Mouse (Mus musculus) lung, postnatal 10 days (tissue): ENCODE results near the gene Tmem120a.

ENCODE experiments used
- DNase-seq: peaks from one replicate; pipeline ENCODE4 v3.0.0; 2021

Tmem120a gene

DNA sequence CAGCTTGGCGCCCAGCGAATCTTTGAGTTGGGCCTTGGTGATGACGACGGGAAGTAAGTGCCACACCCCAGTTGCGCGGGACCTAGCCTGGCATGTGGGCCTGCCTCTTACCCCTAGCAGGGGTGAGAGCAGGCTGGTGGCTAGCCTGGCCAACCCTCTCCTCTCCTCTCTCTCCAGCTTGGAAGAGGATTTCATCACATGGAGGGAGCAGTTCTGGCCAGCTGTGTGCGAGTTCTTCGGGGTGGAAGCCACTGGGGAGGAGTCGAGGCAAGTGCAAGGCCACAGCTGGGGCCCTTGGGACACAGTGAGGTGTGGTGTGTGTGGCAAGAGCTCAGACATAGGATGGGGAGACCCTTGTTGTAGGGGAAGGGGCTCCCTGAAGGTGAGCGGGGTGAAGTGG is 13.3 kb downstream of the Tmem120a start:
- no peak for DNase-seq

DNA sequence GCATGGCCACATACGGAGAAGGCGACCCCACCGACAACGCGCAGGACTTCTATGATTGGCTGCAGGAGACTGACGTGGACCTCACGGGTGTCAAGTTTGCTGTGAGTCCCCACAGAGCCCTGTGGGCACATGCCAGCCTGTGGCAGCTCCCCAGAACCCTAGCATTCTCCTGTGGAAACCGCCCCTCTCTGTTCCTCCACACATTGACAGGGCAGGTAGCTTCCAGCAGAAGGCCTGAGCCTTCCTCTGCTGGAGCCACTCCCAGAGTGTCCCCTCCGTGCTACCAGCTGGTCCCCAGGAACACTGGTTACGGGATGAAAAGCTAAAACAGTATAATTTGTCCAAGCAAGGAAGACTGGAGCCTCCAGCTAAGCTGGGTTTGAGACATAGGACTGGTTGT is 14.0 kb downstream of the Tmem120a start:
- no peak for DNase-seq

DNA sequence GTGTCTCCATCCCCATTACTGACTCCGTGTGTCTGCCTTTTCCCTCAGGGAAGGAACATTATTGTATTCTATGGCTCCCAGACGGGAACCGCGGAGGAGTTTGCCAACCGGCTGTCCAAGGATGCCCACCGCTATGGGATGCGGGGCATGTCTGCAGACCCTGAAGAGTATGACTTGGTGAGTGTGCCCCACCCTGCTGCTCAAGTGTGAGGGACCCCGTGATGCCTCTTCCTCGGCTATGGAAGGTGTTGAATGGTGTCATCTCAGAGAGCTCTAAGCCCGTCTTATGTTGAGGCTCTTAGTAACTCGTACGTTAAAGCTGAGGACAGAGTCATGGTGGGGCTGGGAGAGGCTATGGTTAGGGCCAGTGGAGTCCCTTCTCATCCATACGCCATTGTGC is 14.9 kb downstream of the Tmem120a start:
- no peak for DNase-seq

DNA sequence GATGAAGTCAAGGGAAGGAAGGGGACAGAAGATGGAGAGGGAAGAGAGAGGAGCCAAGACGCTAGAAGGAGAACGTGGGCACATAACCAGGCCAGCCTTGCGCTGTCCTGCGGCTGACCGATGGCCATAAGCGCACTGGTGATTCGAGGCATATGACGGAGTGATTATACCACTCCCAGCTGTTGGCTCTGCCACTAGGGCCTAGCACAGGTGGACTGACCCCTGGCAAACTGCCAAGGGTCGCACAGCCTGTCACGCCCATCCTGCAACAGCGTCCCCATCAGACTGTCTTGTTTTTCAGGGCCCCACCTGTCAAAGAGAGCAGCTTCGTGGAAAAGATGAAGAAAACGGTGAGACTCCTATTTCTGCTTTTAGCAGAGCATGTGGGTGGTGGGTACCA is 15.9 kb downstream of the Tmem120a start:
- DNase-seq, result no peak

DNA sequence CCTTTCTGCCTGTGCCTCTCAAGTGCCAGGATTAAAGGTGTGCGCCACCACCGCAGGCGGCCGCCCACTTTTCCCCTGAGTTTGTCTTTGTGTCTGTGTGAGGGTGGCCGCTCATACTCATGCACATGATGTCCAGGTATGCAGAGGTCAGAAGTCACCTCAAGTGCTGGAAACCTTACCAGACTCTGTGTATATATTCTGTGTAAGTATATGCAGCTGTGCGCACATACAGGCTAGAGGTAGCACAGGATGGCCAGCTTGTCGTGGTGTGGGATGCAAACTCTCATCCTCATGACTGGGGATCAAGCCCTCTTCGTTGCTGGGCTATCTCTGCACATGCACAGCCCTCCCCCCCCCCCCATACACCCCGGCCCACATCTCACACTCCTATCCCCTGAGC is 16.4 kb downstream of the Tmem120a start:
- no peak for DNase-seq

DNA sequence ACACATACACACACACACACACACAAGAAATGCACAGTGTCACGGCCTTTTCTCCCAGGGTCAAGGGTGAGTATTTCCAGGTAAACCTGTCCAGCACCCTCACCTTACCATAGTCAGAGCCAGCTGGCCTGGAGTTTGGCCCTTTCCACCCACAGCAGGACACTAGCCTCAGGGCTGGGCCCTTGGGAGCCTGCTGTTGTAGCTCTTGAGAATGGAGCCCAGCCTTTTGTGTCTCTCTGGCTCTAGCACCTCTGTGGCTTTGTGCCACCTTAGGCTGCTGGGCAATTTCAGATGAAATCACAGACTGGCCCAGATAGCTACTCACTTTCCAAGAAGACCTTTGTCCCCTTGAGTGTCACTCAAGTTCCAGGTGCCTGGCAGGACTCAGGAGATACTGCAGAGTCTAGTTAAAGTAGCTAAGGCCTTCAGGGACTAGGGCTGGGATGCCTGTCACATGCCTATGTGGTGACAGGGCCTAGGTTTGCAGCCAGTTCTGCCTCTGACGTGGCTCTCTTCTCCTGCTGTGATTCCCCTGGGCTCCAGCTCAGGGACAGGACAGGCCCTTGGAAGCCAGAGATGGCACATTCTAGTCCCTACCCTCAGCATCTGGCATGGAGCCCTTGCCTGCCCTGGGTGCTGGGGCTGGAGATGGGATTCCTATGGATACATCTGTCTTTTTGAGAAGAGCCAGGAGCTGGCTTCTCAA is 17.5 kb downstream of the Tmem120a start:
- DNase-seq, result no peak

DNA sequence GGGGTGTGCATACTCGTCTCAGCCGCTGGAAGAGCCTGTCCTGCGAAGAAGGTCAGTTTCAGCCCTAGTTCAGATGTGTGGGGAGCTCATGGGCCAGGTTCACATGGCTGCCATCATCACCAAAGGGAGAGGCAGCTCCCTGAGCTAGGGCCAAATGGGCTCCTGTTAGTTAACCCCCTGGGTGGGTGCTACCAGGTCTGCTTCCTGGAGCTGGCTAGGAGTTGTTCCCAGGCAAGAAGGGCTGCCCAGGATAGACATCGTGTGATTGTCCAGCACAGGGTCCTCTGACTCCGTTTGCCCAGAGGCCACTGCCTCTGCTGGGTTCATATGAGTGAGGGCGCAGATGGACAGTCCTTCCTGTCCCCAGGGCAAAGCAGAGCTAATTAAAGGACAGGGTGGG is 18.3 kb downstream of the Tmem120a start:
- DNase-seq, result no peak

DNA sequence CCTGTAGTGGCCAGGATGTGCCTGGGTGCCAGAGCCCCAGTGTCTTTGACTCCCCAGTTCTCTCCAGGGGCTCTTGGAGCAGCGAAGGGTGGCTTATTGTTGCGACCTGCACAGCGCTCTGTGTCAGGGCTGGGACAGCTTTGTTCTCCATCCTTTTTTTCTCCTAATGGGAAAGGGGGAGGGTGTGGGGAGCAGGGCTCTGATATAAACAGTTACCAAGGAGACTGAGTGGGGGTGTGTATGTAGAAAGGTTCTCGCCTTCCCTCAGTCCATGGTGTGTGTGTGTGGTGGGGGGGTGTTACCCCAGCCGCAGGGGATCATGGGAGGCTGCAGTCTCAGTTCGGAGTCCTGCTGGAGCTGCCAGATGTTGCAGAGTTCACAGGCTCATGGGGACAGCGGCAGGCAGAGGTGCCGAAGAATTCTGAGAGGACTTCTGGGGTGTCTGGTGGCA is 18.8 kb downstream of the Tmem120a start:
- peak; percentile 84 for DNase-seq

DNA sequence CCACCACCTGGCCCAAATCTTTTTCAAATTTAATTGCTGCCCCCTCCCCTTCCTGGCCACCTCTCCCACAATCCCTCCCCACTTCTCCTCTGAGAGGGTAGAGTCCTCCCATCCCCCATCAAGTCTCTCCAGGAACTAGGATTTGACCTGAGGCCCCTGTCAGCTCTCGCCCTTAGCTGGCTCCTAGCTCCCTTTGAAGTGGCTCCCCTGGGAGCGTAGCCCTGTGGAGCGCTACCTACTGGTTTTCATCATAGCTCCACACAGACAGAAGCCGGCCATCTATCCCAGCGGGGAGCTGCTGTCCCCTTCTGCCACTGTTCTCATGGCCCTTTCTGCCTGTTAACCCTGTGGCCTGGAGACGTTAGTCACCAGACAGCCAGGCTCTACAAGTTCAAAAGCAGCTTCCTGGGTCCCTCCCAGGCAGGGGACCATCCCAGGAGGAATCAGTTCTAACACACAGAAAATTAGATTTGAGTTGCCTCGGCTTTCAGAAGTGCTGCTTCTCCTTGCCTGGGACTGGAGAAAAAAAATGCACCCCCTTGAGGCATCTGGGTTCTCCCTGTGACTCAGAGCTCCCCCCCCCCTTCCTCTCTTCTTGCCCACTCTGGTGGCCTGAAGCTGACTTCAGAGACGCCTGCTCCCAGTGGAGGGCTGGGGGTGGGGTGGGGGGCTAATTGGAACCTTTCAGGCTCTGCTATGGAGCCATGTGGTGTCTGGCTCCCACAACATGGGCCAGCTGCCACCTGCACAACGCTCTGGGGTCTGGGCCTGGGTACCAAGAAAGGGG is 19.5 kb downstream of the Tmem120a start:
- peak; percentile 66 for DNase-seq

DNA sequence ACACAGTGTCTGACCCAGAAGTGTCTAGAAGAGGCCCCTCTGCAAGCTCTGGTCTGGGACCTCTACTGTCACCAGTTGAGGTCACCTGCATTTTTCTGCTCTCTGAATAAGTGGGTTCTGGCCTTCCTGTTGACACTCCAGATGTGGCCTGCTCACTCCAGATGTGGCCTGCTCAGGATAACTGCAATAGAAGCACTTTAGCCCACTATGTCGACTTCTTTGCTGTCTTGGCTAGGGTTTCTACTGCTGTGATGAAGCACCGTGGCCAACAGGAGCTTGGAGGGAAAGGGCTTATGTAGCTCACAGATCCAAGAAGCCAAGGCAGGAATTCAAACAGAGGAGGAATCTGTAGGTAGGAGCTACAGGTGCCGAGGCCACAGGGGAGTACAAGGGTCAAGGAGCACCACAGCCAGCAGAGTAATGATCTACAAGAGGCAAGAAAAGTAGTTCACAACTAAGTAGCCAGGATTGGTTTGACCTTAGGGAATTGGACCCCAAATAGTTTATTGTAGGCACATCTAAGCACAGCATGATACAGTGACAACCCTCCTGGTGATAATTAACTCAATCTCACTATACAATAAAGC is 21.0 kb downstream of the Tmem120a start:
- DNase-seq, result no peak

DNA sequence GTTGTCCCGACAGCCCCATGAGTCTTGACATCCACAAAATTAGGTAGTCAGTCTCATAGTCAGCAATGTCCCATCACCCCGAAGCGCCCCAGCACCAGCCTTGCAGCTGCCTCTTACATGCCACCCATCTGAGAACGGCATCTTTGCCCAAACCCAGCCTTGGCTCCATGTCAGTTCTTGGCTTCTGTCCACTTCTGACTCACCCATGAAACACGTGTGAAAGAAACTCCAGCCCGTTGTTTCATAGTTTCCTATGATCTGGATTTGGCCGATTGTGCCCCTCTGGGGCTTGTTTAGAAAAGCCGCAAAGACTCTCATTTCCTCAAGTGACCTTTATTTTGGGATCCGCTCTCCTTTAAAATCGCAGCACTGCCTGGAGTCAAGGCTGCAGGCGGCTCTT is 22.1 kb downstream of the Tmem120a start:
- peak; percentile 89 for DNase-seq

DNA sequence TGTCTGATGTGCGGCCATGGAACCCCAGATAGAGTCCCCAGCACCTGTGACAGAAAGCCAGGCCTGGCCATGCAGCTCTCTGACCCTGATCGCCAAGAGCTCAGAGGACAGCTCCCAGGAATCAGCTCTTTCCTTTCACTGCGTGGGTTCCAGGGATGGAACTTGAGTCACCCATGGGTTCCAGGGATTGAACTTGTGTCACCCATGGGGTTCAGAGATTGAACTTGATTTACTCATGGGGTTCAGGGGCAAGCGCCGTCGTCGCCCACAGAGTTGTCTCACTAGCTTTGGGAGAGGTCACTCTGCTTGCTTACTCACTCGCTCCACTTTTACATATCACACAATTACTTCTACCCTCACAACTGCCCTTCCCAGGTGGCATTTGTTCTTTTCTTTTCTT is 23.2 kb downstream of the Tmem120a start:
- no peak for DNase-seq

DNA sequence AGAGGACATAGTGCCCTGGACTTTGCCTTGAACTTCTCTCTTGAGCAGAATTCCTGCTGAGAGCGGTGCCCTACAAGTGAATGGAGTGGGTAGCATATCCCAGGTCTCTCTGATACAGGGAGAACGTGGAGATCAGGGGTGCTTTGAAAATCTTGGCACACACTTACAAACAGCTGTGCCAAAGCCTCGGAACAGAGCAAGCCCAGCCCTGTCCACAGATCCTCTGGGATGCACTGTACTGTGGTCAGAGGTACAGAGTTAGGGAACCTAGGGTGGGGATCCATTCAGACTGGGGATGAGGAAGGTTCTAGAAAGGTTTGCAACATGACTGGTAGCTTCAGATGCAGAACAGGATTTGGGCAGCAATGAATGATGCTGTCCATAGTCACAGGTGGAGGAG is 24.1 kb downstream of the Tmem120a start:
- no peak for DNase-seq

DNA sequence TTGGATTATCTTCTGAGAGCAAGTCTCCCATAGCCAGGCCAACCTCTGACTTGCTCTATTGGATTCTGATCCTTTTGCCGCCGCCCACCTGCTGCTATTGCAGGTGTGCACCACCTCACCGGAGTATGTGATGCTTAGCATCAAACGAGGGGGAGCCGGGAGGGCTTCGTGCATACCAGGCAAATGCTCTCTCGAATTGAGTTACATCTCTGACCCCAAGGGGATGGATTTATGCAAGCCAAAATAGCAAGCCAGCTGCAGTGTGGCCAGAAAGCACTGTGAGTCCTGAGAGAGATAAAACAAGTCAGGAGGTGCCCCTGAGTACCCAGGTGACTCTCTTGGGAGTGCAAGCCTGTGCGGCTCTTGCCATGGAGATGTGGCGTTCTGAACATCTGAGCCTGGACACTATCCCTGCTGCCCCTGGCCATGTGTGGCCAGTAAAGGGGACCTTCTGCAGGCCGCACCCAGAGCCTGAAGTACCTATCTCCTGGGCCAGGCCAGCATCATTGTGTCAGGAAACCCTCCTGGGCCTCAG is 24.6 kb downstream of the Tmem120a start:
- DNase-seq, result no peak

DNA sequence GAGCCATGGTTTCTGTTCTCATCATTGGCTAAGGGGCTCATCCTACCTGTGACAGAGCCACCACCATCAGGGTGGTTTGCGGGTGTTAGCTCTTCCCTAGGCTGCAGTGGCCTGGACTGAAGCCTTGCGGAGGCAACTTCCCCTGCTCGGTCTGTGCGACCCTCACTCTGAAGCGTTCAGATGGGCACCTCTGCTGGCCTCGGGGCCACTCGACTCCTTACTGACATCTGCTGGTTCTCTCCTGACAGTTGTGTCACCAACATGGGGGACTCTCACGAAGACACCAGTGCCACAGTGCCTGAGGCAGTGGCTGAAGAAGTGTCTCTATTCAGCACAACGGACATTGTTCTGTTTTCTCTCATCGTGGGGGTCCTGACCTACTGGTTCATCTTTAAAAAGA is 28.6 kb downstream of the Tmem120a start:
- peak; percentile 39 for DNase-seq

DNA sequence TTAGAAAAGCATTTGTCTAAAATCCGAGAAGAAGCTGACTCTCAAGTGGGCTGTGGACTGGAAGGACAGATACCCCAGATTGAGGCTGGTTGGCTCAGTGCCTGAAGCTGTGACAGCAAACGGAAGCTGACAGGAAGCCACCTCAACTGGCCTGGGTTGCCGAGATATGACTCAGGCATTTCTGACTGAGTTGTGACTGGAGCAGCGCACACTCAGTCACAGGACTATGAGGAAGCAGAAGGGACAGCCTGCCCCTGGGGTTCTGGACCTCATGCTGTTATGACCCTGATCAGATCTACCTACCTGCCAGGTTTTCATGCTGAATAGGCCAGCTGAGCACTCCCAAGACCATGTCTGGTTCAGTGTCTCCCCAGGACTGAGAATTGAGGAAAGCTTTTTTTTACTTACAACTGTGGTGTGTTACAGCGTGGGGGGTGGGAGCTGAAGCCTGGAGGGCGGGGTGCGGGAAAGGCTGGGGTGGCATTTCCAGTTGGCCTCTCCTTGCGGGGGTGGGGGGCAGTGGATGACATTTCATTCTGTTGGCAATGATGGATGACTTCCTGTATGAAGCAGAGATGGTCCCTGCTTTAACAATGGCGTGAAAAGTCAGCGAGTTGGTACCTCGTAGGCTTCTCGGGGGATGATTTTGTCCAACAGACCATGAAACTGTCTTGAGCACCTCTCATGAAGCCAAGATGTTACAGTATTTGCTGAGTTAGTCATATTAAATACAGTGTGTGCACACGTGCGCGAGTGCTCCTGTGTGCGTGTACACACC is 30.6 kb downstream of the Tmem120a start:
- DNase-seq, result peak; percentile 88

DNA sequence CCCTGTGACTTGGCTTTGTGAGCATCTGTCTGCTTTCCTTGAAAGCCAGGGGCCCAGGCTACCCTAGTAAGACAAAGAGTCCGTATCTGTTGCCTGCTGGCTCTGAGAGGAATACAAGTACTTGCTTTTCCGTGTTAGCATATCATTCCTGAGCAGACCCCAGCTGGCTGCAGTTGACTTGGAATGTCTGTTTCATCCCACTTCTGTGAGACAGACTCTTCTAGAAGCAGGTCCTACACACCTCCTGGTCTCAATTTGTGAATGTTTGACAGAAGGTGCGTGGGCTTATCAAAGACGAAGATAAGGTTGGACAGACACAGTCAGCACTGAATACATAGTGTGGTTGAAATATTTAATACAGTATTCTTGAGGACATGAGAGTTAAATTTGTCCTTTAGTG is 31.4 kb downstream of the Tmem120a start:
- DNase-seq, result no peak

DNA sequence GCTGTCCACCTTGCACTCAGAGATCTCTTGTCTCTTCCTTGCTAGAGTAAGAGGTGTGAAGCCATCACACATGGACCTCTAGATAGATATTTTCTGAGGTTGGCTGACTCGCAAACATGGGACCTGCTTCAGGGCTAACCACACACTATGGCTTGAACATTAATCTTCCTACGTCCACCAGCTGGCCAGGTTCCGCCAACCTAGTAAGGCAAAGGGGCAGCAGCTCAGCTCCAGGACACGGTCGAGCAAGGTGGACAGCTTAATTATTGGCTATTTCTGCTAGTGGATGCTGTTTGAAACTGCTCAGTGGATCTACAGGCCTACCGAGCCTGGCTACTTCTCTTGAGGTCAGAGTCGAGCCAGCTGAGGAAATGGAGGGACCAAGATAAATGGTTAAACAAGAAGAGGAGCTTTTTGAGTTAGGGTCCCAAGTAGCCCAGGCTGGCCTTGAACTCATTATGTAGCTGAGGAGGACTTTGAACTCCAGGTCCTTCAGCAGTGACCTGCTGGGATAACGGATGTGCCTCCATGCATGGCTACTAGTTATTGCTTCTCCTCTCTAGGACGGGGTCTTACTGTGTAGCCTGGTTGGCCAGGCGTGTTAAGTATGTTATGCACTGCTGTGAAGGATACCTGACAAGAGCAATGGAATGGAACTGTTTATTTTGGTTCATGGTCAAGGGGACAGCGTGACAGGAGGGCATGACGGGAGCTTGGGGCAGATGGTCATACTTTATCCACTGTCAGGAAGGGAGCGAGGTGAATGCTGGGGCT is 32.5 kb downstream of the Tmem120a start:
- DNase-seq, result no peak

DNA sequence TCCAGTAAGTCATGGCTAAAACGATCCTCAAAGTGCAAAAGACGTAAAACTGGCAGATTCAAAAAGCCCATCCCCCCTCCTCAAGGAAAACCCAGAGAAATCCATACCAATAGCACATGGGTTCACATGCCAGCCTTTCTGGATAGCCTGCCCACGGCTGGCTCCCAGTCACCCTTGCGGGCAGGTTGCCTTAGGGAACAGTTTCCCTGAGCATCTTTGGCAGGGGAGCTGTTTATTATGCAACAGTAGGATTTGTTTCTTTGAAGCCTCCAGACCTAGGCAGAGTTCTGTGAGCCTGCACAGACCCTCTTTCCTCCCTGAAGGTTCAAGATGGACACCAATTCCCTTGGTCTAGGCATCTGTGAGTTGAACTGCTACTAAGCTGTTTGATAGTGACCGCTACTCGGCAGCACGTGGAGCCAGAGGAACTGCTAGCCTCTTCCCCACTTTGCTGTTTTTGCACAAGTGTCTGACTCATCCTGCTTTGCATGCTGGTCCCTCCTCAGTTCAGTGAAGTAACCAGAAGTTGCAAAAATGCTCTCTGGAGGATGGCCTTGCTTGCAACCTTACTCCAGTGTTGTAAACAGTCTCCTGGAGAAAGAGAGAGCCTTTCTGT is 33.5 kb downstream of the Tmem120a start:
- no peak for DNase-seq

DNA sequence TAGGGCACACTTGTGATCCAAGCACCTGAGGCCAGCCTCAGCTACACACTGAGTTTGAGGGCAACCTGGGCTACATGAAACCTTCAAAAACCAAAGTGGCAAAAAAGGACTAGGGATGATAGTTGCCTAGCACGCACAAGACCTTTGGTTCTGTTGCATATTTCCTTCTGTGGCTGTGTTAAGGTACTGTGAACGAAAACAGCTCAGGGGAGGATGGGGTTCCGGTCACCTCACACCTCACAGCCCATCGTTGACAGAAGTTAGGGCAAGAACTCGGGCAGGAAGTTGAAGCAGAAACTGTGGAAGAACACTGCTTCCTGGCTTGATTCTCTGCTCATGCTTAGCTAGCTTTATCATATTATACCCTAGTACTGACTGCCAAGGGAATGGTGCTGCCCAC is 34.5 kb downstream of the Tmem120a start:
- no peak for DNase-seq

DNA sequence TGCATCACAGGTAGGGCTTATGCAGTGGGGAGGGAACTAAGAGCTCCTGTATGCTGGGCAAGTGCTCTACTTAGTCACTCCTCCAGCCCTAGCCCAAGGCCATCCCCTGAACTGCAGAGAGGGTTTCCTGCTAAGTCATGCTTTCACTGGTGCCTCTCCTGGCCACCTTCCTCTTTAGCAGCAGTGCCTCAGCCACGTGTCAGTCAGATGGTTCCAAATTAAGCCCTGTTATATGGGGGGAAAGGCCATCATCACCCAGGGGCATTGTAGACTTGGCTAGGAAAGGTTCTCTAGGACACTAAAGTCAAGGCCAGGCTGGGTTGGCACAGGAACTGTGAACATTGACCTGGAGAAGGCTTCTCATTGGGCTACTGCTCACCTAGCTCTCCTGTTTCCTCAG is 36.4 kb downstream of the Tmem120a start:
- no peak for DNase-seq

DNA sequence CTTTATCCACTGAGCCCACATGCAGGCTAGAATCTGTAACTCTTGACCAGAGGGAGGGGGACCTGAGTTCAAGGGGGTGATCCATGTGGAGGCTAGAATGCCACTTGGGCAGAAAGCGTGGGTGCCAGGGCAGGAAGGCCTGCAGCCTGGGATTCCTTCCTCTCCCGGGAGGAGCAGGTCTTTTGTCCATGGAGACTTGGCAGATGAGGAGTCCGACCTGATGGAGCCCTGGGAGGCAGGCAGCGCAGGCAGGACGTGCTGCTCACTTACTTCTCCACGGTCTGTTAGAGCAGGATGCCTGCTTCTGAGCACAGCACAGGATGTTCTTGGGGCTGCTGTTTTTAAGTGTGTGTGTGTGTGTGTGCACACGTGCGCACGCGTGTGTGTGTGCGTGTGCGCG is 37.2 kb downstream of the Tmem120a start:
- no peak for DNase-seq
